Mouse (Mus musculus): ENCODE measurements around the gene Ccng2.

GRCm38 (mm10) chr5:93265801-93266580 lies 1.1 kb upstream of the Ccng2 start:
- no peak for TF ChIP-seq CTCF (IDR thresholded peaks at IDR 0.05; ENCODE audit: low read depth)
- no peak for TF ChIP-seq EP300 (IDR thresholded peaks at IDR 0.05; ENCODE audit: low read depth)

Measured in heart, postnatal 0 days (tissue).